Mouse (Mus musculus): ENCODE data around the gene Wipf1.

- no peak for TF ChIP-seq CTCF (IDR thresholded peaks at IDR 0.05; ENCODE audit: low read depth, low read length)
- TF ChIP-seq POLR2A (IDR thresholded peaks at IDR 0.05; ENCODE audit: borderline replicate concordance, low read depth, low read length): no peak
These were observed 66.7 kb downstream of the Wipf1 start for GRCm38 (mm10) chr2:73462757-73463339.
